ENCODE assay signal across 40 mouse cellular contexts in the genomic region with DNA sequence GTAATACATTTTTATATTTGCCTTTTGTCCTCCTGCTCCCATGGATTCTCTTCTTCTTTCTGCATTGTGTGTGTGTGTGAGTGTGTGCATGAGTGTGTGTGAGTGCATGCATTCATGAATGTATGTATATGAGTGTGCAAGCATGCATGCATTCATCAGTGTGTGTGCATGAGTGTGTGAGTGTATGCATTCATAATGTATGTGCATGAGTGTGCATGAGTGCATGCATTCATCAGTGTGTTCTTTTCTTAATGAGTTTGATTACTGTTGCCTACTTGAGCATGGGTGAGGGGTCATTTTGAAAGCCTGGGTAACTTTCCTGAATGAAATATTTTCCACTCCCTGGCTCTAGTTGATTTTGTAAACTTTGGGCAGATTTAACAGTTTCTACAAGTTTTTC. TPM values are rescaled to one million over a fixed set of nuclear protein-coding genes. Genes with fewer than 3 reads are reported as not detected.
A peak's percentile ranks its signal among the peaks of the same experiment; 100 is the strongest.
DNase-seq lines count a peak whose midpoint lies in the region; ATAC-seq and TF ChIP-seq lines count a peak whose summit lies in the region.
"Had no signal": no experiment of that assay in that cellular context is flagged by ENCODE, and none has a peak within 500 bp of the region (broad histone marks: within the 10 kb centered on the region; RNA-seq: fewer than 3 reads in every experiment).

No protein-coding gene starts in this region.

- no peaks in the 10 kb centered on the region for H3K9me3 ChIP-seq in hindbrain, embryonic 15.5 days
- no peaks in the 10 kb centered on the region for H3K9me3 ChIP-seq in hindbrain, embryonic 16.5 days (ENCODE audit: control insufficient read depth, low read length)
- no peaks in the 10 kb centered on the region for H3K9me3 ChIP-seq in forebrain, embryonic 10.5 days
- no peaks in the 10 kb centered on the region for H3K9me3 ChIP-seq in forebrain, embryonic 15.5 days
- H3K9me3 ChIP-seq in midbrain, postnatal 0 days (ENCODE audit: low read length): no peaks in the 10 kb centered on the region
- H3K9me3 ChIP-seq: heart, embryonic 12.5 days; hindbrain, embryonic 13.5 days; limb, embryonic 13.5 days; lung, embryonic 15.5 days had no signal

- peaks cover 6% of the 10 kb centered on the region; the same call in 1 of the 2 replicates for H3K4me1 ChIP-seq in hindbrain, embryonic 15.5 days (replicated peaks)
- H3K4me1 ChIP-seq in hindbrain, embryonic 16.5 days (ENCODE audit: control insufficient read depth, insufficient read depth, low read depth, low read length): peaks cover 8% of the 10 kb centered on the region
- H3K4me1 ChIP-seq in forebrain, embryonic 10.5 days: peaks cover 36% of the 10 kb centered on the region
- H3K4me1 ChIP-seq in forebrain, embryonic 15.5 days: peaks cover 22% of the 10 kb centered on the region
- H3K4me1 ChIP-seq in midbrain, postnatal 0 days (ENCODE audit: insufficient read depth, low read length): no peaks in the 10 kb centered on the region
- H3K4me1 ChIP-seq: heart, embryonic 12.5 days; limb, embryonic 13.5 days; lung, embryonic 15.5 days had no signal

- no peak for ATAC-seq in hindbrain, embryonic 15.5 days (ENCODE audit: low FRiP score, low read depth)
- ATAC-seq in hindbrain, embryonic 16.5 days: no peak
- ATAC-seq in forebrain, embryonic 15.5 days (replicated peaks): peak; percentile 67
- ATAC-seq in midbrain, postnatal 0 days (ENCODE audit: low FRiP score): no peak; the same call in 1 of the 2 replicates

- intact Hi-C loops in gastrocnemius, adult 2 months (cut with DNase I): no loop called here

- H3K27ac ChIP-seq in hindbrain, embryonic 15.5 days (replicated peaks): no peak overlapping the region
- H3K27ac ChIP-seq in hindbrain, embryonic 16.5 days (ENCODE audit: low read depth, low read length): no peak overlapping the region
- peak overlapping the region; percentile 62; the same call in 1 of the 2 replicates for H3K27ac ChIP-seq in forebrain, embryonic 10.5 days
- H3K27ac ChIP-seq in forebrain, embryonic 15.5 days (replicated peaks): no peak overlapping the region
- no peak overlapping the region for H3K27ac ChIP-seq in midbrain, postnatal 0 days (ENCODE audit: low read depth, low read length)
- H3K27ac ChIP-seq in gastrocnemius, adult 2 months: no peak overlapping the region
- H3K27ac ChIP-seq: heart, adult 2 months; hindbrain, embryonic 13.5 days; limb, embryonic 13.5 days; lung, embryonic 15.5 days; stomach, postnatal 0 days had no signal

- H3K36me3 ChIP-seq in hindbrain, embryonic 15.5 days: no peaks in the 10 kb centered on the region
- no peaks in the 10 kb centered on the region for H3K36me3 ChIP-seq in hindbrain, embryonic 16.5 days (ENCODE audit: control insufficient read depth, insufficient read depth, low read length)
- no peaks in the 10 kb centered on the region for H3K36me3 ChIP-seq in forebrain, embryonic 10.5 days (replicated peaks)
- H3K36me3 ChIP-seq in forebrain, embryonic 15.5 days: no peaks in the 10 kb centered on the region
- no peaks in the 10 kb centered on the region for H3K36me3 ChIP-seq in midbrain, postnatal 0 days (ENCODE audit: insufficient read depth, low read length)
- H3K36me3 ChIP-seq: heart, embryonic 12.5 days; hindbrain, embryonic 13.5 days; limb, embryonic 13.5 days; lung, embryonic 15.5 days had no signal

- H3K9ac ChIP-seq in hindbrain, embryonic 15.5 days: no peak overlapping the region
- no peak overlapping the region for H3K9ac ChIP-seq in hindbrain, embryonic 16.5 days (ENCODE audit: low read depth, low read length)
- H3K9ac ChIP-seq in forebrain, embryonic 15.5 days (replicated peaks): no peak overlapping the region
- no peak overlapping the region for H3K9ac ChIP-seq in midbrain, postnatal 0 days (replicated peaks; ENCODE audit: low read length, poor library complexity, severe bottlenecking)
- H3K9ac ChIP-seq: heart, embryonic 12.5 days; hindbrain, embryonic 13.5 days; limb, embryonic 13.5 days; lung, embryonic 15.5 days had no signal

- peak overlapping the region; percentile 20; the same call in 1 of the 2 replicates for H3K4me2 ChIP-seq in hindbrain, embryonic 15.5 days
- H3K4me2 ChIP-seq in hindbrain, embryonic 16.5 days (ENCODE audit: low read length): no peak overlapping the region
- H3K4me2 ChIP-seq in forebrain, embryonic 15.5 days (replicated peaks): peak overlapping the region; percentile 18
- 0 out of 2 replicates have a peak overlapping the region, but pooled peaks have one; percentile 2 for H3K4me2 ChIP-seq in midbrain, postnatal 0 days (ENCODE audit: low read depth, low read length, poor library complexity, severe bottlenecking)
- H3K4me2 ChIP-seq: heart, embryonic 12.5 days; limb, embryonic 13.5 days; liver, embryonic 11.5 days; lung, embryonic 15.5 days had no signal

- no peak overlapping the region for H3K4me3 ChIP-seq in hindbrain, embryonic 15.5 days
- H3K4me3 ChIP-seq in hindbrain, embryonic 16.5 days (ENCODE audit: low read length): no peak overlapping the region
- H3K4me3 ChIP-seq in forebrain, embryonic 10.5 days: no peak overlapping the region; the same call in 1 of the 2 replicates
- no peak overlapping the region for H3K4me3 ChIP-seq in forebrain, embryonic 15.5 days
- no peak overlapping the region for H3K4me3 ChIP-seq in midbrain, postnatal 0 days (ENCODE audit: low read depth, low read length)
- no peak overlapping the region for H3K4me3 ChIP-seq in gastrocnemius, adult 2 months
- H3K4me3 ChIP-seq: heart, adult 2 months; heart, embryonic 12.5 days; hindbrain, embryonic 13.5 days; limb, embryonic 13.5 days; lung, embryonic 15.5 days had no signal

- DNase-seq in forebrain, embryonic 10.5 days (ENCODE audit: extremely low spot score, low spot score): no peak
- DNase-seq in midbrain, postnatal 0 days (ENCODE audit: low spot score): no peak
- DNase-seq in gastrocnemius, adult 2 months: no peak
- no peak for DNase-seq in cerebellum, adult 8-10 months
- no peak for DNase-seq in gastrocnemius, adult 18-20 months (ENCODE audit: low spot score)
- DNase-seq: gastrocnemius, postnatal 25 days; heart, postnatal 4 days; kidney, adult 18-20 months; kidney, postnatal 36 days; lung, postnatal 36 days; right cerebral cortex, adult 18-20 months; right cerebral cortex, postnatal 4 days had no signal

- TF ChIP-seq CTCF in midbrain, postnatal 0 days (IDR thresholded peaks at IDR 0.05): no peak
- no peak for TF ChIP-seq CTCF in gastrocnemius, adult 2 months (IDR thresholded peaks at IDR 0.05)

- H3K27me3 ChIP-seq in hindbrain, embryonic 15.5 days: no peaks in the 10 kb centered on the region
- H3K27me3 ChIP-seq in hindbrain, embryonic 16.5 days (replicated peaks; ENCODE audit: control insufficient read depth, insufficient read depth, low read length): no peaks in the 10 kb centered on the region
- no peaks in the 10 kb centered on the region for H3K27me3 ChIP-seq in forebrain, embryonic 10.5 days (ENCODE audit: poor library complexity, severe bottlenecking)
- no peaks in the 10 kb centered on the region for H3K27me3 ChIP-seq in forebrain, embryonic 15.5 days
- no peaks in the 10 kb centered on the region for H3K27me3 ChIP-seq in midbrain, postnatal 0 days (ENCODE audit: insufficient read depth, low read length)
- H3K27me3 ChIP-seq: CH12.LX; heart, embryonic 12.5 days; hindbrain, embryonic 13.5 days; limb, embryonic 13.5 days; lung, embryonic 15.5 days had no signal

RNA-seq across cellular contexts. Expression of gene Arl14, which starts 44.3 kb away (rescaled TPM):
- not detected in 2 replicates for polyA plus RNA-seq in hindbrain, embryonic 15.5 days (2015; fragmentation: Nextera tagmentation; extraction: Ambion mirVana)
- not detected in 2 replicates for polyA plus RNA-seq in hindbrain, embryonic 16.5 days (2015; fragmentation: Nextera tagmentation; extraction: Ambion mirVana)
- not detected in 2 replicates for polyA plus RNA-seq in forebrain, embryonic 10.5 days (2016; fragmentation: Nextera tagmentation; extraction: Ambion mirVana)
- not detected in 2 replicates for polyA plus RNA-seq in forebrain, embryonic 15.5 days (2015; fragmentation: Nextera tagmentation; extraction: Ambion mirVana)
- not detected in 2 replicates for total RNA-seq in midbrain, postnatal 0 days (2014; rRNA removed)
- not detected in 2 replicates for polyA plus RNA-seq in midbrain, postnatal 0 days (2015; fragmentation: Nextera tagmentation; extraction: Ambion mirVana)
- total RNA-seq in gastrocnemius, adult 2 months (2021): not detected
- not detected for total RNA-seq in gastrocnemius, adult 18-20 months (2021)
- total RNA-seq: adrenal gland, adult 2 months; adrenal gland, postnatal 4 days; CH12.LX; ES-E14; gastrocnemius, postnatal 25 days; heart, adult 2 months; heart, postnatal 4 days; layer of hippocampus, adult 8-10 months; layer of hippocampus, postnatal 25 days; left cerebral cortex, adult 8-10 months; left cerebral cortex, postnatal 36 days; megakaryocyte-erythroid progenitor cell, adult 5-6 weeks had no signal
- polyA plus RNA-seq: activated CD4-positive, CD25-positive, alpha-beta regulatory T cell, adult 4 months; adrenal gland, adult 2 months; C2C12; cerebellum, adult 2 months; embryonic facial prominence, embryonic 11.5 days; heart, adult 2 months; heart, embryonic 12.5 days; heart, postnatal 0 days; hindbrain, embryonic 13.5 days; inflammation-experienced regulatory T-cells, adult 6 months; limb, embryonic 13.5 days; liver, embryonic 11.5 days; liver, embryonic 16.5 days; neural tube, embryonic 11.5 days; spleen, adult 2 months had no signal

RNA-seq across cellular contexts. Expression of gene Kpna4, which starts 51.0 kb away (rescaled TPM):
- polyA plus RNA-seq in hindbrain, embryonic 15.5 days (2015; fragmentation: Nextera tagmentation; extraction: Ambion mirVana): 32.1 and 33.5 TPM in 2 replicates
- polyA plus RNA-seq in hindbrain, embryonic 16.5 days (2015; fragmentation: Nextera tagmentation; extraction: Ambion mirVana): 27.0 and 28.7 TPM in 2 replicates
- polyA plus RNA-seq in forebrain, embryonic 10.5 days (2016; fragmentation: Nextera tagmentation; extraction: Ambion mirVana): 37.0 and 39.8 TPM in 2 replicates
- polyA plus RNA-seq in forebrain, embryonic 15.5 days (2015; fragmentation: Nextera tagmentation; extraction: Ambion mirVana): 41.9 and 42.9 TPM in 2 replicates
- 67.0 and 75.2 TPM in 2 replicates for total RNA-seq in midbrain, postnatal 0 days (2014; rRNA removed)
- 22.0 and 27.3 TPM in 2 replicates for polyA plus RNA-seq in midbrain, postnatal 0 days (2015; fragmentation: Nextera tagmentation; extraction: Ambion mirVana)
- 100 to 1,000 TPM; 119 TPM for total RNA-seq in gastrocnemius, adult 2 months (2021)
- total RNA-seq in gastrocnemius, adult 18-20 months (2021): 100 to 1,000 TPM; 122 to 133 TPM
